Mouse (Mus musculus) kidney, postnatal 4 days (tissue): ENCODE results near the gene Tshz3.

Experiments used
- DNase-seq, 2 experiments: peaks; one replicate each; pipeline ENCODE4 v3.0.0; 2021; ENCODE audit warnings: mixed read lengths in 2 of 2

Gene Tshz3

DNA sequence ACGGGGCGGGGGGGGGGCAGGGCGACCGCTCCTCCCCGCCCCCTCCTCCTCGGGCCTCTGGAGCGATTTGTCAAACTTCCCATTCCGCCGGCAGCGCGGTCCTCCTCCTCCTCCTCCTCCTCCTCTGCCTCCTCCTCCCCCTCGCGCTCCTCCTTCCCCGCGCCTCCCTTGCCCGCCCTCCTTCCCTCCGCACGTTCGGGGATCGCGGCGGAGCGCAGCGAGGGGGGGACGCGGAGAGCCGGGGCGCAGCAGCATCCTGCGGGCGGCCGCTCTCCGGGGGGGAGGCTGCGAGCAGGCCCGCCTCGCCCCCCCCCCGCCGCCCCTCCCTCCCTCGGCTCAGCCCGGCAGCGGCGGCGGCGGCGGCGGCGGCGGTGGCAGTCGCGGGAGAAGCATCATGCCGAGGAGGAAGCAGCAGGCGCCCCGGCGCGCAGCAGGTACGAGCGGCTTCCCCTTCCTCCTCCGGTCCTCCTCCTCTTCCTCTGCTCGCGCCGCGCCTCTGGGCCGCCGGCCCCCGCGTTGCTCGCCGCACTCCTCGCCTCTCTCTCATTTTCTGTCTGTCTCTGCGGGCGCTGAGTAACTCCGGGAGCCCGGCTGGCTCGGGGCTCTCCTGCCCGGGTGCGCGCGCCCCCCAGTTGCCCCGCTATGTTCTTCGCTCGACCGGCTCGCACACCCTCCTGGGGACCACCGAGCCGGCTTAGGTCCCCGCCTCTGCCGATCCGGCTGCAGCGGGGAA lies at the start of gene Tshz3:
Gene Tshz3 (plus strand): TSS at position 263 of the 733 bp plus-strand sequence.
- peak in 1 of 2 experiments; percentile 75 for DNase-seq

DNA sequence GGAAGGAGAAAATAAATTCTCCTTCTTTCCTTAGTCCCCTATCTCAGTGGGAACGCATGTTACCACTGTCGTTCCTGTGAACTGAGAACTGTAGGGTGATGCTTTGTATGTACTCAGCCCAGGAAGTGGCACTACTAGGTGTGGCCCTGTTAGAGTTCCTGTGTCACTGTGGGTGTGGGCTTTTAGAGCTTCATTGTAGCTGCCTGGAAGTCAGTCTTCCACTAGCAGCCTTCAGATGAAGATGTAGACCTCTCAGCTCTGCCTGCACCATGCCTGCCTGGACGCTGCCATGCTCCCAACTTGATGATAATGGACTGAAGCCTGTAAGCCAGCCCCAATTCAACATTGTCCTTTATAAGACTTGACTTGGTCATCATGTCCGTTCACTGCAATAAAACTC lies 42.0 kb upstream of the Tshz3 start:
- DNase-seq = no peak

DNA sequence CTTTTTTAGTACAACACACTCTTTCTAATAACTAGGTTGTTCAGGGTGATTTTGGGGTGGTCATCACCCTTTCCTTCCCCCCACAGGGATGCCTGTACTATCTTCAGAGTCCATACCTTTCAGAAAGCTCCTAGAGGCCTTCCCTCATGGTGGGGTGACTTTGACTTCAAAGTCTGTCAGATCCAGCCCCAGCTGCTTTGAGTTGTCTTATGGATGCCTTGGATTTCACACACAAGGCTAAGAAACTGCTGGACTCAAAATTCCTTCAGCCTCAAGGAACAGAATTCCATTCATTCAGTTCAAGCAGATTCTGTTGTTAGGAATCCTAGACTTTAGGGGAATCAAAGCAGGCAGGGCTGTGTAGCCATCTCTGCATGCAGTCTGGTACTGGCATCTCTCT lies 41.5 kb upstream of the Tshz3 start:
- DNase-seq = no peak

DNA sequence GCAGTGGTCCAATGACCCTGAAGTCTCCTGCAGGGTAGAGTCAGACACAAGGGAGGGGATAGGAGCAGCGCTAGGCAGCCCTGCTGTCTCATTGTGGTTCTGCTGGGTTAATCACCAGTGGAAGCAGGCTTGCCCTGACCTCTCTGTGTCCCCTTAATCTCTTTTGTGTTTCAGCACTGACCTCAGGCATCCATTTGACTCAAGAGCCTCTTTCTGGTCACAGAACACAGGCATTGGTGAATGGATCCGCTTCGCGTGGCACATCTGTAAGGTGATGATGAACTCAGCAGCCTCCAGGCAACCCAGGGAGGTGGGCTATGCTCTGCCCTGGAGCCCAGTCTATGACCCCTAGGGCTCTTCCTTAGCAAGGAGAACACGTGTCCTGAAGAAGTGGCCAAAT lies 39.6 kb upstream of the Tshz3 start:
- no peak for DNase-seq

DNA sequence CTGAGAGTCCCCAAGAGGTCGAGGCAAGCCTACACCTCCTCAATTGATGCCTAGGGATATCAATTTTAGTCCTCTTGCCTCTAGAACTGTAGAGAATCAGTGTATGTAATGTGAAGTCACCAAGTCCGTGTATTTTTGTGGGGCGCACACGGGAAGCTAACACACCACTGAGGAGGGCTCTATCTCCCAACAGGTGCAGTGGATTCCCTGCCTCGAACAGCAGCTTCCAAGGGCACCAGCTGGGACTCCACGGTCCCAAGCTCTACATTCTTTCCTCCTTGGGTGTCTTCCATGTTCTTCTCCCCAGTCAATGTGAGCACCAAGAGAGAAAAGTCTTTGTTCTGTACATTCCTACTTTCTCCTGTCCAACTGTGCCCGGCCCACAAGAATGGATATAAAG lies 38.7 kb upstream of the Tshz3 start:
- no peak for DNase-seq

DNA sequence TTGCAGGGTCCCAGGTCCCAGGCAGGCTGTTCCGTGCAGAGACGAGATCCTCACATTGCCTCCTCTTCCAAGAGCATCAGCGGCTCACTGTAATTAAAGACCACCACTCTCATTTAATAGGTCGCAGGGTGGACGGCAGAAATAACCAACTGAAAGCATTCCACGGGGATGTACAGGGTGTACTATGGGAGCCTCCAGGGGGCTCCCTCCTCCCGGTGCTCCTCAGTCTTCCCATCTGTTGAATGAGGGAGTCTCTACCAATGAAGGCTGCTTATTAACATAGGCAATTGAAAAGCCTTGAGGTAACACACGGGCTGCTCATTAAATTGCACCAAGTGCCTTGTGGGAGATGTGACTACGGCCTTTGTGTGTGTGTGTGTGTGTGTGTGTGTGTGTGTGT lies 37.3 kb upstream of the Tshz3 start:
- DNase-seq = no peak

DNA sequence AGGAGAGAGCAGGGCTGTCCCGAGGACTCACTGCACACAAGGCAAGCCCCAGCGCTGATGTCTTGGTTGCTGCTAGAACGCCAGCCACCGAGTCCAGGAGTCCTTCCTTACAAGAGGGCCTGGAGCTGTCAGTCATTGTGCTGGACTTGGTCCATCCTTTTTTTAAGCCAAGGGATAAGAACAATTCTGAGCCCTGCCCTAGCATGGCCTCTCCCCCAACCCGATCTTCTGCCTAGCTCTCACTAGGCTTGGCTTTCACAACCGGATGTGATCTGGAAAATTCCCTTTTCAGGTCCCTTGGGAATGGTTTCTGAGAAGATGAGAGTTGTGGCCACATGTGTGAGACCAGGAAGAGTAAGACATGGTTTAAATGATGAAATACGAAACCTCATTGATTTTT lies 34.5 kb upstream of the Tshz3 start:
- DNase-seq = no peak

DNA sequence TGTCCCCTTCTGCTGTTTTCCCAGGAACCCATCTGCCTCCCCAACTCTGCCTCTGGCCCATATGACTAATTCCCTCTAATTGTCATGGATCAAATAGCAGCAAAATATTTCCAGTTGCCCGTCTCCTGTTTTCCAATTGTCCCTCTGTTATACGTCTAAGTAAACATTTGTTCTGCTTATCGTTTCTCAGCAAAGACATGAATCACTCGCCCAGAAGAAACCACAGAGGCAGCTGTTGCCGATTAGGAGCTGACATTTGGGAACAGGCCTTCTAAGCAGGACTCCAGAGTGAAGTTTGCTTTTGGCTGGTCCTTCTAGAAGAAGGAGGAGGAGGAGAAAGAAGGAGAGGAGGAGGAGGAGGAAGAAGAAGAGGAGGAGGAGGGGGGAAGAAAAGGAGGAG lies 30.2 kb upstream of the Tshz3 start:
- peak; percentile 36 to 37 for DNase-seq

DNA sequence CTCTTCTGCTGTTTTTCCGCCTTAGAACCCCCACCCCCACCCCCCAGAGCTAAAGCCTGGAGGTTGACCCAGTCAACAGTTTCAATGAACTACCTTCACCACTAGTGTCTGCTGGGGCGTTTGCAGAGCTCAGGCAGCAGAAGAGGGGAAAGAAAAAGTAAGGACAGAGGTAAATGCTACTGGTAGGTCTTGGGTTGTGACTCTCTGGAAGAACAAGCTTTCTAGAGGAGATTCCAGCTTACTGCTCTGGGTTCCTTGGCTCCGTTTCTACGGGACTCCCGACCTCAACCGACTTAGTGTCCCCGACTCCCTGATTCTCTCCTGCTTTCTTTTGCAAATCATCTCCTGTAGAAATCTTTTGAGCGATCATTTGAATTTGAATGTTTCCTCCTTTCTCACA lies 19.9 kb upstream of the Tshz3 start:
- no peak for DNase-seq

DNA sequence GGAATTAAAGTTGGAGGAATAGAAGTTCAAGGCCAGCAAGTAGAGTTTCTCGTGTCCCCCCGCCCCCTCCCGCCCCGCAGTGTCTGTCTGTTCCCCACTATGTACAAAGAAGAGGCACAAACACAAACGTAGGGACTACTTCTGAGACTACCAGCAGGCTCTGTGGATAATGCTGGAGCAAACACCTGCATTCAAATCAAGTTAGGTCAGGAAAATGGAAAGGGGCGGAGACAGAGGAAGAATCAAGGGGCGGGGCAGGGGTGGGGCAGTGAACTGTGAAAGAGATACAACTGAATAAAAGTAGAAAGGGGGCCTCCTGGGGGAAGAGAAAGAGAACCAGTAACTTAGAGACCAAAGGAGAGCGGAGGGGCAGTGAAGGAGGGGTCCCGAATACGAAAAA lies 19.4 kb upstream of the Tshz3 start:
- no peak for DNase-seq

DNA sequence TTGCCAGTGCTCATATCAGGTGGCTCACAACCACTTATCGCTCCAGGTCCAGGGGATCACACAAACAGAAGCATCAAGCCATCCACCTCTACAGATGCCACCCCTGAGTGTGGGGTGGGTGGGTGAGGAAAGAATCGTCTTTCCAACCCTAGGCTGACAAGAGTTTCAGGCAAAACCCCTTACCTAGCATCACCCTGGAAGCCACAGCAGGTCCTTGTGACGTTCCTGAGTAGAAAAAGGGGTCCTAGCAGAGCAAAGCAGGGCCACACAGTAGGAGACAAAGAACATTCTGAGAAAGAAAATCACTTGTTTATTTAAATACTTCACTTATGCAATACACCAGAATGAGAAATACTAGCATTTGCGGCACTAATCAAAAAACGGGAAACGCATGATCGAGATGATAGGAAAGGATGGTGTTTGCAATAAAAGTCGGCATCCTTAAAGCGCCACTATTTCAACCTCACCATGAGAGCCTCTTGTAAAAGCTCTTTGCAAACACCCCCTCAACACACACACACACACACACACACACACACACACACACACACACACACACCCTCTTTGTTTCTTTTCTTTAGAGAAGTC lies 18.8 kb upstream of the Tshz3 start:
- DNase-seq = no peak

DNA sequence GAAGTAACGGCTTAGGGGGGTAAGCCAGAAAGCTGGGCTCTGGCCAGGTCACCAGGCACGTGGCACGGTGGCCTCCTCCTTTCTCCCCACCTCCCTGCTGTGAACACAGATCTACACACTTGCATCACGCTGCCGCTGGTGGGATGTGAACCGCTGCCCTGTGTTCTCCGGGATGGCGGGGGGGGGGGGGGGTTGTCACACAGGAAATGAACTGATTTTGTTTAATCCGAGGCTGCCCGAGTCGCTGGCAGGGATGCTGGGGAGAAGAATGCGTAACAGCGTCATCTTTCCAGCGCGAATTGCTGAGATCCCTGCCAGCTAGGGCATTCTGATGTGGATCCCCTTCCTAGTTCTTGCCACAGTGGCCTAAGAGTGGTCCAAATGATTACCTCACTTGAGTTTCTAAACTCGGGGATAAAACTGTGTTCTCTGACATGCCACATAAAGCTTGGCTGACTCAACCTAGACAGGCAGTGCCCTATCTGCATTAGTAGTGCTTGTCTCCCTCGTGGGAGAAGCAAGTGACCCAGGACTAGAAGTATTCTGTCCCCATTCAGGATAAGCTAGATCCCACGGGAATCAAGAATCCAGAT lies 18.0 kb upstream of the Tshz3 start:
- no peak for DNase-seq

DNA sequence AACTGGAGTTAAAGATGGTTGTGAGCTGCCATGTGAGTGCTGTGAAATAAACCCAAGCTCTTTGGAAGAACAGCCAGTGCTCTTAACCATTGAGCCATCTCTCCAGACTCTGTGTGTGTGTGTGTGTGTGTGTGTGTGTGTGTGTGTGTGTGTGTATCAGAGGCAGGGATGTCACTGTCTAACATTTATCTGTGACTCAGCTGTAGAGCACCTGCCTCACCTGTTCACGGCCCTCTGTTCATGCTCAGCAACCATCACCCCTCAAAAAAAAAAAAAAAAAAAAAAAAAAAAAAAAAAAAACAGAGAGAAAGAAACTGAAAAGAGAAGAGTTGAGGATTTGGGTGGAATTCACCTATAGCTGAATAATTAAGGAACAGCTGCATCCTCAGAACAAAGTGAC lies 10.4 kb upstream of the Tshz3 start:
- no peak for DNase-seq

DNA sequence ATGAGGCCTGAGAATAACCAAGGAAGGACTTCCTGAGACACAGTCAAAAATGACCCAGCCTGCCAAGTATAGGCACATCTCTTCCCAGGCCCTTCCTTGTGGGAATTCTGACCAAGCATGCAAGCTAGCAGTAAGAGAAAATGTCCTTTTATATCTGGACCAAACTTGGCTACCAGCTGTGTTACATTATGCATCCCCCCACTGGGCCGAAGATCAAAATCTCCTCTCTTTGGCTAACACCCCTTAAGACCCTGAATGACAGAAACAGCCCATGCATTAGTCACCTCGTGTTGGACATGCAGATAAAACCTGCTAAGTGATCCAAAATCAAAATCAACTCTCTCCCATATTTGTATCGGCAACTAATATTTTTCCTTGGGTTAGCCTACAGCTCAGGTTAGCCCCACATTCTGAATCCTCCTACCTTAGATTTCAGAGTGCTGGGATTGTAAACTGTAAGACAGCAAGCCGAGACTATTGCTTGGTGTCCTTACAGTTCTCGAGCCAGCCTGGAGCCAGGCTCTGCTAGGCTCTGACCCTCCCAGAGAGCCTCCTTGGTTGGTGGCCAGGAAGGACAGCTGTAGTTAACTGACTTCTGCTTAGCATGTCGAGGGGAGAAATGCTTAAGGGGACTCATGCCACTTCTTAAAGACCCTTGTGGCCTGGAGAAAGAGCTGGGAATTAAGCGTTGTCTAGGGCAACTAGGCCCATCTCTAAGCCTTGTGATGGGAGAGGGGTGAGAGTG lies 8.7 kb upstream of the Tshz3 start:
- DNase-seq = peak; percentile 63 to 71

DNA sequence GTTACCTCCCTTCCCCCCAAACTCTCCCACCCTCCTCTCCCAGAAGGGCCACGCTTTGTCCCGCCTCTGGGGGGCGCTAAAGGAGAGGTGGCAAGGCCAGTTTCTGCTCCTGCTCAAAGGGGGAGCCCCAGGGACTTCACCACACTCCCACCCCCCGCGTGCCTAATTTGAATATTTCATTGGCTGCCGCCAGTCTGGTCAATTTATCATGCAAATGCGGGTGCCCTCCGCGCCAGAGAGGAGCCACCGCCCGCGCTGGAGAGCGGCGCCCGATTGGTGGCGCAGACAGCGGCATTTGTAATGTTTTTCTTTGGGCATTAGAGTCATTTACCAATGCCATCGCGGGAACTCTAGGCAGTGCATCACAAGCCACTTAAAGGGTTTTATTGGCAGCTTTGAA lies 7.4 kb upstream of the Tshz3 start:
- peak; percentile 32 to 53 for DNase-seq

DNA sequence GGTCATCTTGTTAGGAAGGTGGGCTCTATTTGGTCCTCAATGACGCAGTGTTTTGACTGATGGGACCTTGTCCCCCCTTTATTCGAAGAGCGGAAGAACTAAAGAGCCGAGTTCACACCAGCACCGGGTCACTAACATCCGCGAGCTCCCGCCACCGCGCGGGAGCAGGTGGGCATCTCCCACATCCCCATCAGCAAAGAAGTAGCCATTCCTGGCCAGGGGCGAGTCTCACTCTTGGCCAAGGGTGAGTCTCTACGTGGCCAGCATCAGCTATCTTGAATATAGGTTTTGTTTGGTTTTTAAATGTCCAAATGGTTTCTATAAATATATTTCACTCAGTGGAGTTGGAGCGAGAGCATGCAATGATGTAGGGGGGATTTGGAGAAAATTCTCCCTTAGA lies 6.3 kb upstream of the Tshz3 start:
- DNase-seq = no peak

DNA sequence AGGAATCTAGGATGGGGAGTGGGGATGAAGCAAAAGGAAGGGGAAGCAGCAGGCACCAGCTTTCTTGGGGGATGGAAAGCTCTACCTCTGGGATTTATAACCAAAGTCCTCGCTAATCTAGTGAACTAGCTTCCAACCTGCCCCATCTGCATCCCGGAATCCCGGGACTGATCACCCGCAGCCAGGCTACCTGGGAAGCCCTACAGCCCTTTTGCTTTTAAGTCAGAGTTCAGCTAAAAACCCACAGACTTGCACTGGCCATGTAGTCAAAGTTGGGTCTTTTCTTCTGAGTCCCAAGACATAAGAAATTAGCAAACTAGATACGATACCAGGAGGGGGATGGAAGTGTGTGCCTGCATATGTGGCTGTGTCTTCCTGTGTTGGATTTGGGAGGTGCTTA lies 5.5 kb upstream of the Tshz3 start:
- DNase-seq = no peak

DNA sequence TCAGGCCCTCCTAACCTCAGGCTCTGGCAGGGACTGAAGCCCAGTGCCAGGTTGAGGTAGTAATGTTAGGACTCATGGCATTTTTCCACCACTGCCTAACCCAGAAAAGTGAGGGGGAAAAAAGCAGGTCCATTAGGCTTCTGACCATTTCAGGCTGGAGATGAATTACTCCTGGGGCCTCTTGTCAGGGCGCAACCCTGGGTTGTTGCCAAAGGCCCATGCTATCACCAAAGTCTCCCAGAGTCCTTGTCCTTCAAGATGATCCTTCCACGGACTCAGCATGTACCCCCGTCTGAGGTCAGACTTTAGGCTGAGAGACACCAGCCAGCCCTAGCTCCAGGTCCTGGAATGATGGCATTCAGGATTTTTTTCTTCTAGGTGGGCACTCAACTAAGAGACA lies 4.8 kb upstream of the Tshz3 start:
- no peak for DNase-seq

DNA sequence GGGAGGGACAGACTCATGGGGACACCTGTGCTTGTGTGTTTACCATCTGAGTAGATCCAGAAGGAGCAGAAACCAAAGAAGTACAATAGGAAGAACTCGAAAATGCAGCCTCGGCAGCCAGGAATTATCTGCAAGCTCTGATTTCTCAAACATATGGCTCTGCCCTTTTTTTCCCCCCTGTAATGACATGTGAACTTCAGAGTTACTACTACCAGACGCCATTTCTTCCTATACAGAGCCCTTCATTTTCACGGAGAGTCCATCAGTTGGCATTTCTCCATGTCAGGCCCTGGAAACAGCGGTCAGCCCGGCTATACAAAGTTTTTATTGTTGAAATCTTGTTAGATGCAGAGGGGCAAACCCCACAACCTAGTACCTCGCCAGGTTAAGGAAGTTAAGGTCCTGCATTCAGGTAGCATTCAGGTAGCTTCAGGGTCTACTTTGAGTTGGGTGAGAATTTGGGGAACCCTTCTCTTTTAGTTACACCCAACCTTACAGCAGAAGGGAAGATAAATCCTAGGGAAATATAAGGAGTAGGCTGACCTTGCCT lies 3.2 kb upstream of the Tshz3 start:
- no peak for DNase-seq

DNA sequence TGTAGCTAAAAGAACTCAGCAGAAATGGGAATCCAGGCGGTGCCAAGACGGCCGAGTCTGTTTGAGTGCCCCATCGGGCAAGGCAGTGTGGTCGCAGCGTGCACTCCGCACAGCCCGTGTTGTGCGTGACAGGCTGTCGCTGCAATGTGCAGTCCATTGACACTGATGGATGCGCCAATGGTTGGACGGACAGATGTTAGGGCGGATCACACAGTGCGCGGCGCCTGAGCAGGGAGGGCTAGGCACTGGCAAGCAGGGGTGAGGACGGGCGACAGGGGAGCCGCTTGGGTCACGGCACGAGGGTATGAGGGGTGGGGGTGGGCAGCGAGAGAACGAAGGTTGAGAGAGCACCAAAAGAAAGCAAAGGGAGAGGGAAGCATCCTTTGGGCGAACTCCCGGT lies 2.6 kb upstream of the Tshz3 start:
- DNase-seq = no peak

DNA sequence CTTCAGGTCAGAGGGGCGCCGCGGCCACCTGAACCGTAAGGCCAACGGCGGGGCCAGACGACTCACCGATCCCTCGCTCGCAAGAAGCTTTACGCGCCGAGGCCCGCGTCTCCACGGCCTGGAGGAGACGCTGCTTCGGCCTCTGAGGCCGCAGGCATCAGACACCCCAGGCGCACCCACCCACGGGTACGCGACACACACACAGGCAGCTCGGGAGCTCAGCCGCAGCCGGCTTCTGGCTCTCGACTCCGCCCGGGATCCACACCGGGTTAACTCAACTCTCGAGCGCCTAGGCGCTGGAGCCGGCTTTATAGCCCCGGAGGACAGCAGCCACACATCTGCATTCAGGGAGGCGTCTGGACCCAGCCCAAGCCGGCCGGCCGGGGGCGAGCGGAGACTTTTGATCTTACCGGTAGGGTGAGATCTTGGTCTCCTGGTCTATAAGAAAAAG lies 2.1 kb upstream of the Tshz3 start:
- peak; percentile 64 to 73 for DNase-seq

DNA sequence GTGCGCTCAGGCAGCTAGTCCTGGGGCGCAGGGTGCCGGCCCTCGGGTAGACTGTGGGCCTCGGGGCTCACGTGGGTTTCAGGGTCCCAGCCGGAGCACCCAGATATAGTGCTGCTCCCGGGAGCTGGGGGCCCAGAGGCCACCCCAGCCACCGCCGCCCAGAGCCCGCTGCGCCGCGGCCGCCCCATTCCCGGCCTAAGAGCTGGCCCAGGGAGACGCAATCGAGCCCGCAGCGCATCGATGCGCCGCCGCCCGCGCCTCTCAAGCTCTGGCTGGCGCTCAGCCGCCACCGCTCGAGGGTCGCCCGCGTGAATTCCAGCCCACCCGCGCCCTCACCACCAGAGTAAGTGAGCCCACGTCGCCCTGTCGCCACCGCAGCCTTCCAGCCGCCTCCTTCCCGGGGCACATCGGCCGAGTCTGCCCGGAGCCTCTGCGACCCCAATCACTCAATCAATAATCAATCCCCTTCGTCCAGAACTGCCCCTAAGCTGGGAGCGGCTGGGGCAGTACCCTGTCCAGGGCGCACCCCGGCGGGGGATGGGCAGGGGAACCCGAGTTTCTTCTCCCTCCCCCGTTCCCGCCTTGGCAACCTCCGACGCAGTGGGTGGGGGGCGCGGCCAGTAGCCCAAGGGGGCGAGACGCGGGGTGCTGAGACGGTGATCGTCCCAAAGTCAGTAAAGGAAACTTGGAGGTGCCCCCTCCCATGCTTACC lies 1.4 kb upstream of the Tshz3 start:
- DNase-seq = peak; percentile 84 to 88
